ENCODE assay signal across 11 mouse cellular contexts in the genomic region with DNA sequence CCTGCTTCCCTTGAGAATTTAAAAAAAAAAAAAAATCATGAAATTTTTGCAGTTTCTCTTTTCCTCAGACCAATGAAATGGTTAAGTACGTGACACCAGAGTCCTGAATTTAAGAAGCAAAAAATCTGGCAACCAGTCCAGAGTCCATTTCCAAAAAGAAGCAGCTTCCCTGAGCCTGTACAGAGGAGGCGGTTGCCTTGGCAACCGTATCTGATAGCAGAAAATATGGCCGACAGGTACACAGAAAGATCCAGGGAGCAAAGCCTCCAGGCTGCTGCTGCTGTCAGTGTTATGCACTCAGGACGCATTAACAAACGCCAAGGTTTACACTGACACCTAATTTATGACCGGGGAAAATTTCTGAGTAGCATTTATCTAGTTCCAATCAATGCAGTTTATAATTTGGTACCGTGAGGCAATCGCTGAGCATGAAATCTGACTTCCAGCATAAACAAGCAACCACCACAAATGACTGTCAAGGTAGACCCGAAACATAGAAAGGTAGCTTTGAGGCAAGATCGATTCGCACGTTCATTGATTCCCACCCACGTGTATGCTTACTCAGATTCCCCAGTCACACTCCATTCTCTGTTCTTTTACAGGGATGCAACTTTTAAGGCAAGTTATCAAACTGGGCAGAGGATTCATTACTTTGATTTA.
DNase-seq lines count a peak whose midpoint lies in the region; ATAC-seq lines count a peak whose summit lies in the region.
"Had no signal": no experiment of that assay in that cellular context is flagged by ENCODE, and none has a peak within 500 bp of the region (broad histone marks: within the 10 kb centered on the region; RNA-seq: fewer than 3 reads in every experiment).

No protein-coding gene starts in this region.

- peaks cover 8% of the 10 kb centered on the region; the same call in 1 of the 2 replicates for H3K4me1 ChIP-seq in forebrain, embryonic 13.5 days
- no peaks in the 10 kb centered on the region for H3K4me1 ChIP-seq in forebrain, embryonic 10.5 days
- H3K4me1 ChIP-seq in forebrain, embryonic 14.5 days (ENCODE audit: control insufficient read depth, insufficient read depth, low read length): peaks cover 6% of the 10 kb centered on the region
- H3K4me1 ChIP-seq in neural tube, embryonic 13.5 days (replicated peaks): peaks cover 11% of the 10 kb centered on the region
- H3K4me1 ChIP-seq: liver, embryonic 12.5 days had no signal

- no peak overlapping the region for H3K4me3 ChIP-seq in forebrain, embryonic 13.5 days
- no peak overlapping the region for H3K4me3 ChIP-seq in forebrain, embryonic 10.5 days
- no peak overlapping the region for H3K4me3 ChIP-seq in forebrain, embryonic 14.5 days (ENCODE audit: low read depth, low read length)
- no peak overlapping the region for H3K4me3 ChIP-seq in neural tube, embryonic 13.5 days
- H3K4me3 ChIP-seq: liver, embryonic 12.5 days had no signal

- 79% methylated on average over 14 of the region's 14 CpGs for WGBS in forebrain, embryonic 13.5 days
- WGBS in forebrain, embryonic 10.5 days: 92% methylated on average over 14 of the region's 14 CpGs
- WGBS in forebrain, embryonic 14.5 days: 78% methylated on average over 14 of the region's 14 CpGs
- WGBS in neural tube, embryonic 13.5 days: 57% methylated on average over 14 of the region's 14 CpGs

- no peaks in the 10 kb centered on the region for H3K36me3 ChIP-seq in forebrain, embryonic 13.5 days (ENCODE audit: poor library complexity, severe bottlenecking)
- H3K36me3 ChIP-seq in forebrain, embryonic 10.5 days (replicated peaks): no peaks in the 10 kb centered on the region
- H3K36me3 ChIP-seq in forebrain, embryonic 14.5 days (ENCODE audit: control insufficient read depth, insufficient read depth, low read length): no peaks in the 10 kb centered on the region
- H3K36me3 ChIP-seq in neural tube, embryonic 13.5 days: no peaks in the 10 kb centered on the region
- H3K36me3 ChIP-seq: liver, embryonic 12.5 days had no signal

- H3K27ac ChIP-seq in forebrain, embryonic 13.5 days: no peak overlapping the region
- H3K27ac ChIP-seq in forebrain, embryonic 10.5 days: no peak overlapping the region
- no peak overlapping the region for H3K27ac ChIP-seq in forebrain, embryonic 14.5 days (ENCODE audit: low read depth, low read length)
- H3K27ac ChIP-seq in neural tube, embryonic 13.5 days (replicated peaks): peak overlapping the region; percentile 77
- H3K27ac ChIP-seq: liver, embryonic 12.5 days; macrophage had no signal

- H3K4me2 ChIP-seq in forebrain, embryonic 13.5 days: no peak overlapping the region
- no peak overlapping the region for H3K4me2 ChIP-seq in forebrain, embryonic 14.5 days (ENCODE audit: low read length)
- H3K4me2 ChIP-seq in neural tube, embryonic 13.5 days: peak overlapping the region; percentile 30; the same call in 1 of the 2 replicates
- H3K4me2 ChIP-seq: liver, embryonic 12.5 days had no signal

- no peaks in the 10 kb centered on the region for H3K27me3 ChIP-seq in forebrain, embryonic 13.5 days
- no peaks in the 10 kb centered on the region for H3K27me3 ChIP-seq in forebrain, embryonic 10.5 days (ENCODE audit: poor library complexity, severe bottlenecking)
- no peaks in the 10 kb centered on the region for H3K27me3 ChIP-seq in forebrain, embryonic 14.5 days (replicated peaks; ENCODE audit: control insufficient read depth, insufficient read depth, low read length)
- no peaks in the 10 kb centered on the region for H3K27me3 ChIP-seq in neural tube, embryonic 13.5 days
- H3K27me3 ChIP-seq: liver, embryonic 12.5 days had no signal

- H3K9me3 ChIP-seq in forebrain, embryonic 13.5 days (replicated peaks): no peaks in the 10 kb centered on the region
- H3K9me3 ChIP-seq in forebrain, embryonic 10.5 days: no peaks in the 10 kb centered on the region
- H3K9me3 ChIP-seq in forebrain, embryonic 14.5 days (replicated peaks; ENCODE audit: control insufficient read depth, low read length): no peaks in the 10 kb centered on the region
- no peaks in the 10 kb centered on the region for H3K9me3 ChIP-seq in neural tube, embryonic 13.5 days

- peak; percentile 79 for ATAC-seq in forebrain, embryonic 13.5 days
- ATAC-seq in forebrain, embryonic 14.5 days: peak; percentile 67; the same call in 1 of the 2 replicates
- peak; percentile 90 for ATAC-seq in neural tube, embryonic 13.5 days (ENCODE audit: low read depth)
- ATAC-seq in erythroblast, adult 5-6 weeks (replicated peaks; ENCODE audit: low FRiP score, poor library complexity, severe bottlenecking): no peak
- ATAC-seq: liver, embryonic 12.5 days had no signal

- no peak overlapping the region for H3K9ac ChIP-seq in forebrain, embryonic 13.5 days
- H3K9ac ChIP-seq in forebrain, embryonic 14.5 days (ENCODE audit: low read length): no peak overlapping the region
- peak overlapping the region; percentile 31; the same call in 1 of the 2 replicates for H3K9ac ChIP-seq in neural tube, embryonic 13.5 days
- H3K9ac ChIP-seq: liver, embryonic 12.5 days had no signal

- DNase-seq in forebrain, embryonic 10.5 days (ENCODE audit: extremely low spot score, low spot score): no peak
- peak; percentile 78 for DNase-seq in forebrain, embryonic 14.5 days (ENCODE audit: low spot score)
- peak; percentile 19 to 20 for DNase-seq in layer of hippocampus, postnatal 36 days
- DNase-seq in spleen, adult 12 weeks (ENCODE audit: low spot score): no peak
- DNase-seq in ovary, adult 18-20 months (ENCODE audit: low spot score): no peak
- DNase-seq: kidney, postnatal 4 days had no signal

Comparison
In these comparisons a context has a peak if more than half of its experiments do, and no peak if none do; other contexts are left out.
1. DNase-seq: peak in forebrain, embryonic 14.5 days (single experiment) and layer of hippocampus, postnatal 36 days (2 of 2); none in forebrain, embryonic 10.5 days (single experiment), spleen, adult 12 weeks (single experiment) and ovary, adult 18-20 months (single experiment).